Mouse (Mus musculus) thymus, adult 2 months (tissue): ENCODE results near the gene Nr3c2. TPM values are rescaled to one million over a fixed set of nuclear protein-coding genes. Genes with fewer than 3 reads are reported as not detected.

Experiments
- DNase-seq: peaks from one replicate; pipeline ENCODE4 v3.0.0; 2021
- H3K27ac ChIP-seq: fragments of 200-500 bp; 2 replicates; pipeline ENCODE4 v1.5.1; 2012; ENCODE audit warnings: low read length, control low read depth; ENCODE audit not compliant: control insufficient read depth, insufficient read depth
- H3K27me3 ChIP-seq: fragments of 200-500 bp; 2 replicates; pipeline ENCODE4 v1.6.1; 2012; ENCODE audit warnings: mild to moderate bottlenecking, low read length, moderate library complexity, mixed read lengths; ENCODE audit not compliant: control insufficient read depth, insufficient read depth
- H3K36me3 ChIP-seq: fragments of 200-500 bp; 2 replicates; pipeline ENCODE4 v1.6.1; 2012; ENCODE audit warnings: mild to moderate bottlenecking, low read length, moderate library complexity; ENCODE audit not compliant: control insufficient read depth, insufficient read depth
- H3K4me1 ChIP-seq: fragments of 200-500 bp; replicated peaks from 2 replicates; pipeline ENCODE4 v1.6.1; 2012; ENCODE audit warnings: low read length; ENCODE audit not compliant: control insufficient read depth, insufficient read depth
- H3K4me3 ChIP-seq: fragments of 200-500 bp; 2 replicates; pipeline ENCODE4 v1.5.1; 2012; ENCODE audit warnings: mild to moderate bottlenecking, low read length, control low read depth, moderate library complexity; ENCODE audit not compliant: control insufficient read depth, insufficient read depth
- CTCF ChIP-seq: fragments of 200-500 bp; IDR thresholded peaks from 2 replicates; pipeline ENCODE4 v1.5.1; 2012; ENCODE audit warnings: mild to moderate bottlenecking, control low read depth, low read length, moderate library complexity, borderline replicate concordance; ENCODE audit not compliant: control insufficient read depth, poor library complexity, insufficient read depth; ENCODE audit errors: extremely low read depth
- POLR2A ChIP-seq: fragments of 200-500 bp; IDR thresholded peaks from 2 replicates; pipeline ENCODE4 v1.6.1; 2012; ENCODE audit warnings: mild to moderate bottlenecking, low read length, control low read depth, moderate library complexity; ENCODE audit not compliant: control insufficient read depth, poor library complexity, insufficient read depth; ENCODE audit errors: extremely low read depth
- WGBS: fragments of 180-500 bp; shearing (Covaris S2); methylation state at CpG from one replicate; pipeline ENCODE4 v1.1.7; 2018; 5-methylcytosine and 5-hydroxymethylcytosine counted together
- polyA plus RNA-seq: library from polyadenylated mRNA; depleted of rRNA; stranded (reverse); fragments of >200 nt; gene quantifications from 2 replicates; pipeline ENCODE4 v1.2.3, GENCODE M21; 2012

Gene Nr3c2
- polyA plus RNA-seq, 1 experiment: 1.5 TPM

GRCm38 (mm10) chr8:77051399-77052275 lies 152.4 kb downstream of the Nr3c2 start:
- no peak overlapping the region for H3K27ac ChIP-seq
- WGBS: 94% methylated on average over 10 of the region's 10 CpGs
- H3K4me3 ChIP-seq: no peak overlapping the region
- no peaks in the 10 kb centered on the region for H3K36me3 ChIP-seq
- no peaks in the 10 kb centered on the region for H3K27me3 ChIP-seq
- DNase-seq: no peak
- no peaks in the 10 kb centered on the region for H3K4me1 ChIP-seq
- no peak for TF ChIP-seq CTCF
- TF ChIP-seq POLR2A: no peak

- H3K4me3 ChIP-seq: no peak overlapping the region
- H3K27me3 ChIP-seq: no peaks in the 10 kb centered on the region
- no peak for DNase-seq
- no peaks in the 10 kb centered on the region for H3K4me1 ChIP-seq
- no peaks in the 10 kb centered on the region for H3K36me3 ChIP-seq
- no peak overlapping the region for H3K27ac ChIP-seq
- TF ChIP-seq CTCF: no peak
- TF ChIP-seq POLR2A: no peak
- WGBS: 98% methylated on average over 3 of the region's 3 CpGs
These were observed 156.3 kb downstream of the Nr3c2 start for GRCm38 (mm10) chr8:77055492-77056021.

GRCm38 (mm10) chr8:77056853-77057252 lies 157.6 kb downstream of the Nr3c2 start:
- no peak overlapping the region for H3K27ac ChIP-seq
- no peak for DNase-seq
- H3K4me3 ChIP-seq: no peak overlapping the region
- 94% methylated on average over 6 of the region's 6 CpGs for WGBS
- H3K27me3 ChIP-seq: no peaks in the 10 kb centered on the region
- H3K4me1 ChIP-seq: no peaks in the 10 kb centered on the region
- TF ChIP-seq CTCF (no peak), POLR2A (no peak)
- no peaks in the 10 kb centered on the region for H3K36me3 ChIP-seq

GRCm38 (mm10) chr8:77082687-77083086 lies 183.4 kb downstream of the Nr3c2 start:
- 95% methylated on average over 4 of the region's 4 CpGs for WGBS
- TF ChIP-seq CTCF: no peak
- Histone ChIP-seq H3K4me1 (no peaks in the 10 kb centered on the region), H3K27ac (no peak overlapping the region), H3K36me3 (no peaks in the 10 kb centered on the region), H3K4me3 (no peak overlapping the region), H3K27me3 (no peaks in the 10 kb centered on the region)
- no peak for DNase-seq

- Histone ChIP-seq H3K4me1 (no peaks in the 10 kb centered on the region), H3K4me3 (no peak overlapping the region), H3K36me3 (no peaks in the 10 kb centered on the region), H3K27me3 (no peaks in the 10 kb centered on the region), H3K27ac (no peak overlapping the region)
- TF ChIP-seq CTCF: no peak
- TF ChIP-seq POLR2A: no peak
- no peak for DNase-seq
- WGBS: 88% methylated on average over 8 of the region's 8 CpGs
These were observed 186.8 kb downstream of the Nr3c2 start for GRCm38 (mm10) chr8:77086036-77086435.

- DNase-seq: no peak
- TF ChIP-seq POLR2A: no peak
- TF ChIP-seq CTCF: no peak
- no peak overlapping the region for H3K4me3 ChIP-seq
- H3K27ac ChIP-seq: no peak overlapping the region
- H3K27me3 ChIP-seq: no peaks in the 10 kb centered on the region
- no peaks in the 10 kb centered on the region for H3K4me1 ChIP-seq
- no peaks in the 10 kb centered on the region for H3K36me3 ChIP-seq
- 53% methylated on average over 4 of the region's 4 CpGs for WGBS
These were observed 197.5 kb downstream of the Nr3c2 start for GRCm38 (mm10) chr8:77096721-77097120.

GRCm38 (mm10) chr8:77098101-77098500 lies 198.9 kb downstream of the Nr3c2 start:
- no peaks in the 10 kb centered on the region for H3K4me1 ChIP-seq

More at GRCm38 (mm10) chr8:77098101-77098500, 198.9 kb downstream of the Nr3c2 start:
- no peak for DNase-seq
- Histone ChIP-seq H3K36me3 (no peaks in the 10 kb centered on the region), H3K27me3 (no peaks in the 10 kb centered on the region), H3K27ac (no peak overlapping the region), H3K4me3 (no peak overlapping the region)
- 90% methylated on average over 10 of the region's 10 CpGs for WGBS
- TF ChIP-seq POLR2A (no peak), CTCF (no peak)
